Mouse (Mus musculus) embryonic facial prominence, embryonic 15.5 days (tissue): ENCODE results near the gene Clstn3. TPM values are rescaled to one million over a fixed set of nuclear protein-coding genes. Genes with fewer than 3 reads are reported as not detected.
A peak's percentile ranks its signal among the peaks of the same experiment; 100 is the strongest.

ENCODE experiments used
- ATAC-seq: fragments of 200-750 bp; cut with Nextera tagmentation; 2 replicates; pipeline ENCODE4 v1.8.0; 2017; ENCODE audit warnings: low read depth, moderate TSS enrichment; ENCODE audit not compliant: insufficient number of reproducible peaks, low FRiP score, low TSS enrichment
- H3K27ac ChIP-seq: fragments of 300-500 bp; sonication (generic); replicated peaks from 2 replicates; pipeline ENCODE4 v1.5.1; 2015; ENCODE audit warnings: mild to moderate bottlenecking, inconsistent platforms
- H3K27me3 ChIP-seq: fragments of 300-500 bp; sonication (generic); 2 replicates; pipeline ENCODE4 v1.6.1; 2015; ENCODE audit warnings: inconsistent platforms
- H3K36me3 ChIP-seq: fragments of 300-500 bp; sonication (generic); 2 replicates; pipeline ENCODE4 v1.6.1; 2015; ENCODE audit warnings: mild to moderate bottlenecking, inconsistent platforms
- H3K4me1 ChIP-seq: fragments of 300-500 bp; sonication (generic); 2 replicates; pipeline ENCODE4 v1.6.1; 2015; ENCODE audit warnings: inconsistent platforms
- H3K4me2 ChIP-seq: fragments of 300-500 bp; sonication (generic); replicated peaks from 2 replicates; pipeline ENCODE4 v1.6.1; 2015; ENCODE audit warnings: mild to moderate bottlenecking, inconsistent platforms
- H3K4me3 ChIP-seq: fragments of 300-500 bp; sonication (generic); replicated peaks from 2 replicates; pipeline ENCODE4 v1.5.1; 2015; ENCODE audit warnings: mild to moderate bottlenecking, inconsistent platforms
- H3K9ac ChIP-seq: fragments of 300-500 bp; sonication (generic); 2 replicates; pipeline ENCODE4 v1.6.1; 2015; ENCODE audit warnings: inconsistent platforms
- H3K9me3 ChIP-seq: fragments of 300-500 bp; sonication (generic); replicated peaks from 2 replicates; pipeline ENCODE4 v1.6.1; 2016; ENCODE audit warnings: inconsistent platforms
- WGBS: fragments of 180-500 bp; shearing (Covaris S2); methylation state at CpG from one replicate; pipeline ENCODE4 v1.1.7; 2015; 5-methylcytosine and 5-hydroxymethylcytosine counted together
- polyA plus RNA-seq: library from polyadenylated mRNA; unstranded; fragments of >200 nt; fragmentation: Nextera tagmentation; extraction: Ambion mirVana; gene quantifications from 2 replicates; pipeline ENCODE4 v1.2.1, GENCODE M21; 2015

Gene Clstn3
- polyA plus RNA-seq, 1 experiment from 2014 or later, result 9.0 TPM

DNA sequence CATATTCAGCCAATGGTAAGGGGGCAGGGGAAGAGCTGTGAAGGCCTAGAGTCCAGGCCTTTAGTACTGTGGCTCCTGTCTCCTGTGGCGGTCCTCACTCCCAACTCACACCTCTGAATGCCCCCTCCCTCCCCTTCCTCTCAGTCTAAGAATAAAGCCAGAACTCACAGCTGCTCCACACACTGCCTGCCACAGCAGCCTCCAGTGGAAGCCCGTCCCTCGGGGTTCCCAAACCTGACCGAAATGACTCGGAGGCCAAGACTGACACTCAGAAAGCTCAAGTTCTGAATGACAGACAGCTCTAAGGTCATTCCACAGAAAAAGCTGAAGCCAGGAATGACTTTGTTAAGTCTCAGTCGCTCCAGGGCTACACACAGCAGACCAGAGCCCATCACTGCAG, 1.1 kb upstream of the Clstn3 start:
- WGBS, result 68% methylated on average over 6 of the region's 6 CpGs
- H3K27ac ChIP-seq, result no peak overlapping the region
- ATAC-seq, result no peak
- H3K27me3 ChIP-seq, result no peaks in the 10 kb centered on the region
- no peak overlapping the region for H3K4me3 ChIP-seq
- no peak overlapping the region for H3K9ac ChIP-seq
- H3K4me1 ChIP-seq, result peaks cover 13% of the 10 kb centered on the region; the same call in 1 of the 2 replicates
- H3K9me3 ChIP-seq, result no peaks in the 10 kb centered on the region
- no peaks in the 10 kb centered on the region for H3K36me3 ChIP-seq
- peak overlapping the region; percentile 81; the same call in 1 of the 2 replicates for H3K4me2 ChIP-seq

DNA sequence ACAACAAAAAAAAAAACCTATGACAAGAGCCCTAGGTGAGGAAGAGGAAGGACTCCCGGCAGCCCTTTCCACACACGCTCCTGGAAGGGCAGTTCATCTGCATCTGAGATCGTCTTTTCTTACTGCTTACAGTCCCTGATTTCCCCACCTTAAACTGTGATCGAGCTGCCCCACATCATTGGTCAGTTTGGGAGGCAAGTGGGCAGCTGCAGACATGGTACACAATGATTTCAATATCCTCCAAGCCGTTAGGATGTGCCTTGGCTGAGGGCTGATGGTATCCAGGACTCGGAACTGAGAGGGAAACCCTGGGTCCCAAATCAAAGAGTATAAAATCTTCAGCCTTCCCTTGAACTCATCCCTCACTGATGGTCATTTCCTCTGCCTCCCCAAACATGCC, 705 bp upstream of the Clstn3 start:
- Histone ChIP-seq H3K4me1 (peaks cover 13% of the 10 kb centered on the region; the same call in 1 of the 2 replicates), H3K27me3 (no peaks in the 10 kb centered on the region), H3K9ac (no peak overlapping the region), H3K27ac (no peak overlapping the region), H3K36me3 (no peaks in the 10 kb centered on the region), H3K4me2 (peak overlapping the region; percentile 81), H3K9me3 (no peaks in the 10 kb centered on the region), H3K4me3 (peak overlapping the region; percentile 47)
- no peak for ATAC-seq
- 40% methylated on average over 6 of the region's 6 CpGs for WGBS

DNA sequence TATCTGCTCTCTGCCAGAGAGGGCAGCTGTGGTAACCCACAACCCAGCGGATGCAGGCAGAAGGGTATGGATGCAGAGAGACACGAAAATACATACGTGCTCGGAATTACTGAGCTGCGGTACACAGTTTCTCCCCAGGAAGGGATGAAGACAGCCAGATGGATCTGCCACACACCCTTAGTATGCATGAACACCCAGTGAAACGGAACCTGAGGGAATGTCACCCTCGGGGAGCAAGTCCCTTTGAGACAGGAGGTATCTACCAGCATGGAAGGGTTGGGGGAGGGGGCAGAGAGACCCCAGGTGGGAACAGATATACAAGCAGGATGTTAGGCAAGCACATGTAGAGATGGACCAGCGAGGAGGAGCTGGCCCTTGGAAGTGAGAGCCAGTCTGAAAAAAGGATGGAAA, 708 bp downstream of the Clstn3 start:
- Histone ChIP-seq H3K36me3 (no peaks in the 10 kb centered on the region), H3K4me1 (peaks cover 13% of the 10 kb centered on the region; the same call in 1 of the 2 replicates), H3K9me3 (no peaks in the 10 kb centered on the region), H3K4me3 (peak overlapping the region; percentile 47), H3K4me2 (peak overlapping the region; percentile 81), H3K9ac (no peak overlapping the region; the same call in 1 of the 2 replicates), H3K27me3 (no peaks in the 10 kb centered on the region), H3K27ac (no peak overlapping the region)
- no peak for ATAC-seq
- WGBS, result 24% methylated on average over 8 of the region's 8 CpGs

DNA sequence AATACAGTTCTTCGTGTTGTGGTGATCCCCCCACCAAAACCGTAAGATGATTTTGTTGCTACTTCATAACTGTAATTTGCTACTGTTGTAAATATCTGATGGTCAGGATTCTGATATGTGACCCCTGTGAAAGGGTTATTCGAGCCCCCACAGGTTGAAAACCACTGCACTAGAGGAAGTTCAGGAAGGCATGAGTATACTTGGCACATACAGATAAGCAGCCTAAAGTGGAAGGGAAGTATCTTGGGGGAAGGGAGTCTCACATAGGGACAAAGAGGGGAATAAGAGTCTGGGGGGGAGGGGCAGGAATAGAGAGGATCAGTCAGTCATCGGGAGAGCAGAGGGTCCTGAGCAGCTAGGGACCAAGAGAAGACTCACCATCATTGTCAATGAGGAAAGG, 5.2 kb downstream of the Clstn3 start:
- Histone ChIP-seq H3K9ac (no peak overlapping the region), H3K27me3 (no peaks in the 10 kb centered on the region), H3K4me2 (no peak overlapping the region), H3K9me3 (no peaks in the 10 kb centered on the region), H3K36me3 (no peaks in the 10 kb centered on the region), H3K27ac (no peak overlapping the region), H3K4me1 (peaks cover 5% of the 10 kb centered on the region; the same call in 1 of the 2 replicates), H3K4me3 (no peak overlapping the region)
- WGBS, result 85% methylated on average over 4 of the region's 4 CpGs
- ATAC-seq, result no peak

DNA sequence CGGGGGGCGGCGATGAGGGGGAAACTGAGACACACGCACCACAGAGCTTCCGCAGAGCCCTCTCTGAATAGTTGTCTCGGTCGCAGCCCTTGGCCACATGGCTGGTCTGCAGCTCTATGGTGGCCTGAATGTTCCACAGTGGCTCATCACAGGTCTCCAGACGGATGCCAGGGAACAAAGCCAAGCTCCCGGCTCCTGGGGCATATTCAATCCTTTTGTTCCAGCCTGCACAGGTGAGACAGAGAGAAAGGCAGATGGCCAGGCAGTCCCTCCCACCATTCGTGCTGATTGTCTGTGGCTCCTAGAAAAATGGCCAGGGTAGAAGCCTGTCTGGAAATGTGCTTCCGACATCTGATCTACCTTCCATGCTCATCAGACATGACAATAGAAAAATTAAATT, 6.1 kb downstream of the Clstn3 start:
- ATAC-seq, result no peak
- no peak overlapping the region for H3K27ac ChIP-seq
- H3K27me3 ChIP-seq, result no peaks in the 10 kb centered on the region
- 78% methylated on average over 11 of the region's 11 CpGs for WGBS
- H3K9ac ChIP-seq, result no peak overlapping the region
- H3K36me3 ChIP-seq, result no peaks in the 10 kb centered on the region
- no peaks in the 10 kb centered on the region for H3K9me3 ChIP-seq
- H3K4me2 ChIP-seq, result no peak overlapping the region
- H3K4me1 ChIP-seq, result no peaks in the 10 kb centered on the region
- no peak overlapping the region for H3K4me3 ChIP-seq

DNA sequence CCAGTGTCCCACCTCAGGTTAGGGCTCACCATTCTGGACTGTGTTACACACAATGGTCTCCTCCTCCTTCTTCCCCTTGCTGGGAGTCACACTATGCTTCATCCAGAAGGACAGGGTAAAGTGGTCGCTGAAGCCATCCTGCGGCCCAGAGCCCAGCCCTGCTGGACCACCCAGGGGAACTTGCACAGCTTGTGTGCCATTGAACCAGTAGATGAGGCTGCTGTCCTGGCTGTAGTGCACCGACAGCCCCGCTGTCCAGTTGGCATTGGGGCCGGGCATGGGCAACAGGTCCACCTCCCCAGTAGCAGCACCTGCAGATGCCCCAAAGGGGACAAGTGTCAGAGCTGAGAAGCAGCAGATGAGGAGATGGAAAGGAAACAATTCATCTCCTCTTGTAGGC, 6.8 kb downstream of the Clstn3 start:
- Histone ChIP-seq H3K27ac (no peak overlapping the region), H3K9me3 (no peaks in the 10 kb centered on the region), H3K4me1 (no peaks in the 10 kb centered on the region), H3K9ac (no peak overlapping the region), H3K4me3 (no peak overlapping the region), H3K27me3 (no peaks in the 10 kb centered on the region), H3K36me3 (no peaks in the 10 kb centered on the region), H3K4me2 (no peak overlapping the region)
- ATAC-seq, result no peak
- WGBS, result 90% methylated on average over 5 of the region's 5 CpGs

DNA sequence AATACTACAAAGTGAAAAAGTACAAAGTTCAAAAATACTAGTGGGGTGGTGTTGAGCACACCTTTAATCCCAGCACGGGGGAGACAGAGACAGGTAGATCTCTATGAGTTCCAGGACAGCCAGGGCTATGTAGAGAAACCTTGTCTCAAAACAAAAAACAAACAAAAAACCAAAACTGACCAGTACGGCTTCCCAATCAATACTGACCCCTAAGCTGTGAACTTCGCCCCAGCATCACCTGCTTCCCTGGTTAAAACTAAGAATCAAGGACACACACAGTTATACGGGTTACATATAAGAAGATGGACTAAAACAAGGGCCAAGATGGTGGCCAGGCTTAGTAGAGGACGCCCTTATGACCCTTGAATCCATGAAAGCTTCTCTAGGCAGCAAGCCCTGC, 8.4 kb downstream of the Clstn3 start:
- Histone ChIP-seq H3K4me2 (no peak overlapping the region), H3K4me1 (no peaks in the 10 kb centered on the region), H3K27me3 (no peaks in the 10 kb centered on the region), H3K9me3 (no peaks in the 10 kb centered on the region), H3K4me3 (no peak overlapping the region), H3K36me3 (no peaks in the 10 kb centered on the region), H3K9ac (no peak overlapping the region), H3K27ac (no peak overlapping the region)
- ATAC-seq, result no peak
- 94% methylated on average over 5 of the region's 5 CpGs for whole genome bisulfite sequencing

DNA sequence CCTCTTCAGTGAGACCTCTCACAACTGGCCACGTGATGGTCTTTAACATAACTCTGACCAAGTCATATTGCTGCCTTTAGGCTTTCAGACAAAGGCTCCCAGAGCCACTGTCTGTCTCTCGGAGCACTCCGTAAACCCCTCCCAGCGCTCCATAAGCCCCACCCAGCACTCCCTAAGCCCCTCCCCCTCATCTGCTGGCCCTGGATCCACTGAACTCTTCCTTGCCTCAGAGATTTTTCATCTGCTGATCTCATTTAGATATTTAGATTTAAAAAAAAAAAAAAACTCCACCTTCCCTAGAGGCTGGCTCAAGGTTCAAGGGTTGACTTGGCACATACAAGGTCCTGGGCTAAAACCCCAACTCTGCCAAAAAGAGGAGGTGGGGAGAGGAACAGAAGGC, 10.8 kb downstream of the Clstn3 start:
- H3K9me3 ChIP-seq, result no peaks in the 10 kb centered on the region
- ATAC-seq, result no peak
- H3K9ac ChIP-seq, result no peak overlapping the region
- no peak overlapping the region for H3K4me2 ChIP-seq
- no peaks in the 10 kb centered on the region for H3K27me3 ChIP-seq
- no peak overlapping the region for H3K27ac ChIP-seq
- no peaks in the 10 kb centered on the region; the same call in 1 of the 2 replicates for H3K36me3 ChIP-seq
- H3K4me3 ChIP-seq, result no peak overlapping the region
- no peaks in the 10 kb centered on the region for H3K4me1 ChIP-seq
- 34% methylated on average over 4 of the region's 4 CpGs for WGBS

DNA sequence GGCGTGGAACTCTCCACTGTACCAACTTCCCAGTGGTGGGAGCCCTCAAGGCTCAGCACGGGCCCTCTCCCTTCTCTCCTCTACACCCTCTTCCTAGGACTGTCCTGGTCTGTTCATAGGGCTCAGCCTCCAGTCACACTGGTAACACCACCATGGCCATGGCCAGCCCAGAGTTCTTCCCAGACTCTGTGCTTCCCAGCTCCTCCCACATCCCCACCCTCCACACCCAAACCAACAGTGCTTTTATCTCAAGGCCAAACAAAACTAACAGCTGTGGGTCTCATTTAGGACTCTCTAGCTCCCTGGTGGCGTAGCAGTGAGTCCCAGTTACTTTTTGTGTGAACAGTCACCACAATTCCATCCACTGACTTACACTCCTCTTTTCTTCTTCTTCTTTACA, 12.6 kb downstream of the Clstn3 start:
- no peaks in the 10 kb centered on the region for H3K9me3 ChIP-seq
- H3K4me2 ChIP-seq, result no peak overlapping the region
- H3K4me1 ChIP-seq, result no peaks in the 10 kb centered on the region
- H3K4me3 ChIP-seq, result no peak overlapping the region
- no peak overlapping the region for H3K27ac ChIP-seq
- no peak overlapping the region for H3K9ac ChIP-seq
- H3K27me3 ChIP-seq, result no peaks in the 10 kb centered on the region
- 73% methylated on average over 3 of the region's 3 CpGs for WGBS
- no peak for ATAC-seq
- no peaks in the 10 kb centered on the region; the same call in 1 of the 2 replicates for H3K36me3 ChIP-seq

DNA sequence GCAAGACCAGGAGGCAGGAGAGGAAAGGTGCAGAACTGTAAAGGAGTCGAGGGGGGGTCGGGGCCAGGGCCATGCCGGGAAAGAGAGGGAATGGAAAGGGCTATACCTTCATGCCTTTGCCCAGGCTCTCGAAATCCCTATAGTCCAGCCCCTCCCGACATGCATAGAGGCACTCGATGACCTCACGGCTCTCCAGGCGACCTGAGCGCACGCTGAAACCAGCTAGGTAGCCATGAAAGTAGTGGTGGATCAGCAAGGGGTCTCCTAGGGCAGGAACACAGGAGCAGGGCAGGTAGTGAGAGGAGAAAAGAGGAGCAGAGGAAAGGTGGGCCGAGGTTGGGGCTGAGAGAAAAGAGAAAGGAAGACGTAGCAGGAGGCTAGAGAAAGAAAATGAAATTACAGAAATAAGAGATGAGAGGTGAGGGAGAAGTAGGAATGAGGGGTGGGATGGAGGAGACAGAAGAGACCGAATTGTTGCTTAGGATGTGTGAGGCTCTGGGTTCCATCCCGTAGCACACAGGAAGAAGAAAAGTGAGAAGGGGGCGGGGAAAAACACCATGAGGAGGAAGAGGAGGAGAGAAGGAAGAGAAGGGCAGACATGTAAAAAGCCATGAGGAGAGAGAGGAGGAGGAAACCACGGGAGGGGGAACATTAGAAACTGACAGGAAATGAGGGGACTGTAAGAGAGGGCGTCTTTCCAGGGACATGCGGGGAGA, 14.8 kb downstream of the Clstn3 start:
- no peaks in the 10 kb centered on the region for H3K9me3 ChIP-seq
- no peaks in the 10 kb centered on the region for H3K4me1 ChIP-seq
- no peak overlapping the region for H3K27ac ChIP-seq
- no peaks in the 10 kb centered on the region; the same call in 1 of the 2 replicates for H3K36me3 ChIP-seq
- 83% methylated on average over 18 of the region's 18 CpGs for WGBS
- H3K4me3 ChIP-seq, result no peak overlapping the region
- H3K9ac ChIP-seq, result no peak overlapping the region
- ATAC-seq, result no peak
- H3K4me2 ChIP-seq, result no peak overlapping the region
- H3K27me3 ChIP-seq, result no peaks in the 10 kb centered on the region

DNA sequence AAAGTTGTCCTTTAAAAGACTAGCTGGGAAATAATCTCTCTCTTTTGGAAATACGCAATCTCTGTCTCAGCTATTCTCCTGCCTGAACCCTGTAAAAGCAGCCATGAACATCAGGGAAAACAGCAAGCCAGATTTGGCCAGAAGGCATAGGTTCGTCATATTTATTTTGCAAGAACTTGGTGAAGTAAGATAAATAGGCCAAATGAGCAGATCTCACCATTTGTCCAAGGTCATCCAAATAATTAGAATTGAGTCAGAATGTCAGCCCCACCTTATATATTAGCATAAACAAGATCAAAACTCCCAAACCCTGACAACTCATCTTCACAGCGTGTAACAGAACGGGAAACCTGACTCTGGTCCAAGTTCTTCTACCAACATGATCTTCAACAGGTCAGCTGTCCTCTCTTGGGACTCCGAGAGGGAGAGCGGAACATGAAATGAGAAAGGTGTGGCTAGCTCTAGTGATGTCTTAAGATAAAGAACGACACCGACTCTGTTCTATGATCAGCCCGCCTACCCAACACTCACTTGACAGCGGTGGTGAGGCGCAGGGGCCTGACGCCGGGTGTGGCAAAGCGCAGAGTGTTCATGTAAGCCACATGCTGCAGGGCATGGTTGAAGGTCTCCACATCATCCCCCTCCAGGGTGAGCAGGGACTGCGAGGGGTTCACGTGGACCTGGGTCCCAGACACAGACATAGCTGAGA, 15.5 kb downstream of the Clstn3 start:
- Histone ChIP-seq H3K9me3 (no peaks in the 10 kb centered on the region), H3K4me2 (no peak overlapping the region), H3K4me1 (no peaks in the 10 kb centered on the region), H3K4me3 (no peak overlapping the region), H3K9ac (no peak overlapping the region), H3K27me3 (no peaks in the 10 kb centered on the region), H3K36me3 (no peaks in the 10 kb centered on the region; the same call in 1 of the 2 replicates), H3K27ac (no peak overlapping the region)
- 88% methylated on average over 16 of the region's 16 CpGs for WGBS
- no peak for ATAC-seq
